Mouse (Mus musculus) adrenal gland, postnatal 10 days (tissue): ENCODE data around the gene Dpf3. TPM values are rescaled to one million over a fixed set of nuclear protein-coding genes. Genes with fewer than 3 reads are reported as not detected.

ENCODE experiments used
- DNase-seq: peaks from one replicate; pipeline ENCODE4 v3.0.0; 2021; ENCODE audit warnings: mixed read lengths
- total RNA-seq, 2 experiments: library from RNA; stranded (reverse); gene quantifications; 2 replicates each; pipeline ENCODE4 v1.2.3; 2021

The Dpf3 gene
- total RNA-seq, 2 experiments from 2014 or later, result 9.2 to 12.7 TPM

DNA sequence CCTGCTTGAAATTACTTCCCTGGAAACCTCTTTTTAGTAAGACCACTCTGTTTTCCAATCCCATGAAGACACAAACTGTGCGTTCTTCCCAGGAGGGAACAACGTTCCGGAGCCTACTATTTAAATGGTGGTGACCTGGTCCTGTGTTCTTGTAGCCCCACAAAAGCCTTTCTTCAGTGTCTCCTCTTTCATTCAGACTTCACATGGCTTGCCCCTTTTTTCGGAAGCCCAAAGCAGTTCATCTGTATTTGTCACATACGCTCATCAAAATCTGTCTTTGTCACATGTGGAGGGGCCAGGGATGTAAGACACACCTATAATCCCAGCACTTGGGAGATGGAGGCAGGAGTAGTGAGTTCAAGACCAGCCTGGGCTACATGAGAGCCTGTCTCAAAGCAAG lies 73.8 kb downstream of the Dpf3 start:
- no peak for DNase-seq

DNA sequence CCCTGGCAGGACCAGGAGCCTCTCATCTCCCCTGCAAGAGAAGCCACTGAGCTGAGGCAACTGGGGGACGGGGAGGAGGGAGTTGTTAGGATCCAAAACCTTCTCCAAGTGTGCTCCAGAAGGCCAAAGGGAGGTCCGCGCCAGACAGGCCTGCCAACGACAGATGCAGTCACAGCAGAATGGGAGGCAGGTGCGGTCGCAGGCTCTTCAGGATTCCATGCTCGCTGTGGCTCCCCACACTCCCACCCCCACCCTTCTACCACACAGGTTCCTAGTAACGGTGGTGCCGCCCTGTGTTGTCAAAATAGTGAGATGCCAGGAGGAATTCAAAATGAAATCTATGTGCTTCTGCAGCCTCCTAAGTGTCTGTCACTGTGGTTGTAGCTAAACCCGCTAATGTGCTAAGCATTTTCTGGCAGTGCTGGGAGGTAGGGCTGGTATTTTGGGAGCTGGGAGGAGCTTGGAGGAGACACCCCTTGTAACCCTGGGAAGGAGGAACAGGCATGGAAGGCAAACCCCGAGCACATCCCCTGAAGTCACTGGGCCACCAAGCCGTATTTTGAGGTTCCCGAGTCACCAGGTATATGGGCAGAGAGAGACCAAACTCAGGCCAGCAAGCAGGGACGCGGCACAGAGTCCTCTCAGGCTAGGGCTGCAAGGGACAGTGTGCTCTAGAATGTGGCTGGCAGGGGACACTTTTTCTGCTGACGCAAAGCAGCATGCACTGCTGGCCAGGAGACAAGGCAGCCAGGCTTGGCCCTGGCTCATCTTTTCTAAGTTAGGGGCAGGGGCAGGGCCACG lies 75.6 kb downstream of the Dpf3 start:
- peak; percentile 62 for DNase-seq

DNA sequence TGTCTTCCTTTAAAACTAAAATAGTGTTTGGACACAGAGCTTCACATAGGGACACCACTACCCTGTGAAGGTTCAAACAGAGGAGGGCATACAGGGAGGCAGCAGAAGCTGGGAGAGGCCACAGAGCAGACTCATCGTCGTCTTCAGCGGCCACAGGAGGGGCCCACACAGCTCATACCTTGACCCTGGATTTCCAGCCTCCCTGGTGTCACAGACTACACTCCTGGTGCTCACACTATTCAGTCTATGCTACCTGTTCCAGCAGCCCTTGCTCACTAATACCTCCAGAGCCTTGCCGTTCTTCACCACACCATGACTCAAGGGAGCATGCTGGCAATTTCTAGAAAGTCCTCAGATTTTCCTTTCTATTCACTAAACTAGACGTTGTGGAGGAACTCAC lies 76.5 kb downstream of the Dpf3 start:
- no peak for DNase-seq

DNA sequence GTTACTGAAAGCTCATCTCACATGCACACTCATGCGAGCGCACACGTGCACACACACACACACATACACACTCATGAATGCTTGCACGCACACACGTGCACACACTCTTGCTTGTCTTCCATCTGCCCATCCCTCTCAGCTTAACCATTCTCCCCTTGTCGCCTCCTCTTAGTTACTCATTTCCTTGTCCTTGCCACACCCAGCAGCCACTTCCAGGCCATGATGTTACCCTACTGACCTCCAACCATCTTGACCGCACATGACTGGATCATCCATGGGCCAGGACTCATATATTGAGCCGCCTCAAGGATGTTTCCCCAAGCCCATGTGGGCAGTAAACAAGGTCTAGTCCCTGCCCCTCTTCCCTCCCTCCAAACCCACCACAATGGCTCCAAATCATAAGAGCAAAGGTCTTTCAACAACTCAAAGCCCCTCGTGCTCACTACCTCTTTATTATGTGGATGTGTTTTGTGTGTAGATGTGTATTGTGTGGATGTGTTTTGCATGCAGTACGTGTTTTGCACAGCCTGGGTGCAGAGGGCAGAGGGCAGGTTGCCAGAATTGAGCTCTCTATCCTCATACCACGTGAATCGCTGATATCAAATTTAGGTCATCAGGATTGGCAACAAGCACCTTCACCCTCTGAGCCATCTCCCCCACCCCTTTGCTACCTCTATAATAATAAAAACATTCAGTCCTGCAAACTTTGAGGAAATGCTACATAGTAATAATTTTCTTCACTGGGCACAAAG lies 82.0 kb downstream of the Dpf3 start:
- DNase-seq, result no peak

DNA sequence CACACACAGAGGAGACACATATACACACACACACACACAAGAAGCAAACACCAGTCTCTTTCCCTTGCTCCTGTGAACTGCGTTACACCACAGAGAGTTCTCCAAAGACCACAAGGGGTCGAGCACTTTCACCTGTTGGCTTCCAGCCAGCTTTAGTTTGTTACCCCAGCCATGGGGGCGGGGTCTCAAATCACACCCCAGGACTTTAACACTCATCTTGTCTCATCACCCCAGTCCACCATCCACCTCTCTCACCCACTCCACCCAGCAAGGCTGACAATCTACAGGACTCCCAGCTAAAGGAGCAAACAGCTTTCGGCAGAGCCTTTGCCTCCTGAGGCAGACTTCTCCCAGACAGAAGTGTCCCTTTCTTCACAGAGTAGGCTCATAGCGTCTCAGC lies 85.2 kb downstream of the Dpf3 start:
- no peak for DNase-seq

DNA sequence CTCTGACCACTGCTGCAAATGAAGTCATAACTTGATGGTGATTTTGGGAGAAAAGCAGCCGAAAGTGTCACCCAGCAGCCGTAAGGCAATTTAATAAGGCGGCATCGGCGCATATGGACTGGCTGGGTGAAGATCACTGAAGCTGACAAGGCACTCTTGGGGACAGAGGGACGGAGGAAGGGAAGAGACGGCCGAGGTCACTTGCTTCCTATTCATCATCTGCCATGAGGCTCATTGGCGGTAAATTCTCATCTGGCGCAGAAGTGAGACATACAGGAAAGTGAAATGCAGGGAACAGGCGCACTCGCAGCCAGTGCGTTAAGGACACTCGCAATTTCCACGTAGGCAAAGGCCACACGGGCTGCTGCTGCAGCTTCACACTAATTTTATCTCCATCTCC lies 95.5 kb downstream of the Dpf3 start:
- peak; percentile 25 for DNase-seq

DNA sequence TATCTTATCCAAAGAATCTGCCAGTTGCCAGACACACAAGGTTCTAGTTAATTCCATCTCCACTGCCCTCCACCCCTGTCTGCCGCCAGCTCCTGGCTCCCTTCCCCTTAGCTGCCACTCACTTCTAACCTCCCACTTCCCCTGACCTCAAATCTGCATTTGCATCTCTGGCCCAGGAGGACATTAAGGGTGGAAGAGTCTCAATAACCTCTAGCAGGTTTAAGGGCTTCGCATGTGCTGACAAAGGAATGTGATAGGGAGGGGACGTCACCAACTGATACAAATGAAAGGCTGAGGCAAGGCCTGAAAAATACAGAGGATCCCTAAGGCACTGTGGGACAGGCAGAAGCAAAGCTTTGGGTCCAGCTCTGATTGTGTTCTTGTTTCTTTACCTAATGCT lies 100.0 kb downstream of the Dpf3 start:
- no peak for DNase-seq

DNA sequence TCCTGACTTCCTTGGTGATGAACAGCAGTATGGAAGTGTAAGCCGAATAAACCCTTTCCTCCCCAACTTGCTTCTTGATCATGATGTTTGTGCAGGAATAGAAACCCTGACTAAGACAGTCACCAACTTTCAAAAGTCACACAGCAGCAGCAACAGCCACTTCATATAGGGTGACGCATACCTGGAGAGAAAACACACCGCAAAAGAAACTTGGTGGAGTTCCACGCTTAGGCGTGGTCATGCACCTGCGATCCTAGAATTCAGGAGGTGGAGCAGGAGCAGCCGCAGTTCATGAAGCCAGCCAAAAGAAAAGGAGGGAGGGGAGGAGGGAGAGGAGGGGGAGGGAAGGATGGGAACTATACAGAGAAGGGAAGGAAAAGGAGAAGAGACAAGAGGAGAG lies 106.4 kb downstream of the Dpf3 start:
- DNase-seq, result no peak

DNA sequence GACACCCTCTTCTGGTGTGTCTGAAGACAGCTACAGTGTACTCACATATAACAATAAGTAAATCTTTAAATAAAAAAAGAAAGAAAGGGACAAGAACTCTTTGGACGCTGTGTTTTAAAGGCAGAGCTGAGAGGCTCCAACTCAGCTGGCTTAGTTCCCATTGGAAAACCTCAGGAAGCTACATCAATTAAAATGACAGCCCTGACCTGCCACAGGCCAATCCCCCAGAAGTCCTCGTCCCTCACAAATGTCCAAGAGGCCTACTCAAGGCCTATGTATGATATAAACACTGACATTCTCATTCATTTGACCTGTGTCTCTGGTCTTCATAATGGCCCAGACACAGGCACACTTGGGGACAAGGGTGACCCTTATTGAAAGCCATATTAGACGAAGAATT lies 107.5 kb downstream of the Dpf3 start:
- DNase-seq, result peak; percentile 39

DNA sequence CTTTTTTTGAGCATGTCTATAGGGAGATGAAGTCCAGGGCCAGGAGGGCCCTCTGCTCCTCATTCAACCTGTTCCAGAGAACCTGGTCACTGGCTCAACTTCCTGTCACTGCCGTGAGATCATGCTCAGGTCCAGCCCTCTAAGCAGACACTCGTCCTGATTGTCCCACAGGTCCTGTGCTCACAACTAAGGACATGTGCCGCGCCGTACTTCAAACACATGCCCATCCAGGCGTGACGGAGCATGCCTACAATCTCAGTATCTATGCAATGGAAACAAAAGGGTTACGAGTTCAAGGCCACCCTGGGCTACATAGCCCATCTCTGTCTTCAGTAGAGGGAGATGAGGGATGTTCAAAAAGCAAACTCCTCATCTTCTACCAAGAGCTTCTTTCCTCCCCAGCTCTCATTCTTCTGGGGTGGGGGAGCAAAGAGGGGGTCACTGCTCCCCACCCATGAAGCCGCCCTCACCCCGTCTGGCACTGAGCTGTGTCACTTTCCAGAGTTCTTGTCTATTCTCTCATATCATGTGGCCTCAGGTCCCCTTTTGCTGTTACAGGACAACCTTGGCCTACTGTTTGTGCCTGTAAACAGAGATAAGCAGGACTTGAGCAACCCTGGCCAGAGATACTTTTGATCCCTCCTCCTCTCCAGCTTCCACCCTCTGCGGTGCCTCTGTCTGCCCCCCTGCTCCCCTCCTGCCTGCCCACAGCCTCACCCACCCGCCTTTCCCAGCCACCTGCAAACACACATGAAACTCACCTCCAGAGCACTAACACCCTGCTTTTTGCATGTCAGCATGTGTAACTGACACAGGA lies 112.3 kb downstream of the Dpf3 start:
- peak; percentile 56 for DNase-seq

DNA sequence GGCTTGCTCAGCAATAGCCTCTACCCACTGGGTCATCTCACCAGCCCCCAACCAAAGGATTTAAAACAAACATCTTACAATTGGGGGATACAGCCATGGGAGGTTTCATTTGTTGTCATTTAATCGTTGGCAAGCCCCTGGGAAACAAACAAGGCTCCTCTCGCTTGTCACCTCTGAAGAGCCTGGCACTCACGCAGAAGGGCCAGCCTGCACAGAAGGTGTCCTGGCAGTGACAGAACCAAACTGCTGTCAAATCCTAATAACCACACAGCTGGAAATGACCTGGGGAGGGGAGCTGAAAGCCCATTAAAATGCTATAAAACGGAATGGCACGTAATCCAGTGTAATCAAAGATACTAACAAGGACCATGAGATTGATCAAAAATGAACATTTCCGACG lies 114.4 kb downstream of the Dpf3 start:
- DNase-seq, result no peak

DNA sequence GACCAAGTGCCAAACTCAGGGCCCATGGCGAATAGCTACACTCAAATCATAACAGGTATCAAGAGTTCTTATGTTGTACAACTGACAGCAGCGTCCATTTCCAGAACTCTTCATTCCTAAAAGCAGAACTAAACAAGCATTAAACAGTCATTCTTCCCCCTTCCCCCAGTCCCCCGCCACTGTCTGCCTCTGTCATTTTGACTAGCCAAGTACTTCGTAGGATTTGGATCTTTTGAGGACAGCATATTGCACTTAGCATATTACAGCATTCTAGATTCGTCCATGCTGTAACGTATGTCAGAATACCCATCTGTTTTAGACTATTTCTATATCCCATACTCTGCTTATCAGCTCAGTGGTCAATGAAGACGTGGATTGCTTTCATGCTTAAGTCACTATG lies 115.2 kb downstream of the Dpf3 start:
- no peak for DNase-seq

DNA sequence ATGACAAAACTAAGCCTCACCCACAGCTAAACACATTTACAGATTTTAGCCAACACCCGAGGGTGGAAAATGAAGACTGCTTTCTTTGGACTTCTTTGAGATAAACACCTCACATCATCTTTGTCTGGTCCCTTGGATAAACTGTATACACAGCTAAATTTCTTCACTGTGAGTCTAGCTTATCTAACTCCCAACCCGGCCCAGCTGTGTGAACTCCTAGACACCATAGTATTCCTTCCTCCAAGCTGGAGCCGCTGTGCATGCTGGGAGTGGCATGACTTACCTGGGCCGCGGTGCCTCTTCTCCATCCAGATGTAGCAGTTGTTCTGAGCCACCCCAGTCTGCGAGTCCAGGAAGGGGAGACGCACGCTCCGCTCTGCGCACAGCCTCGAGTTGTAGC lies 117.3 kb downstream of the Dpf3 start:
- no peak for DNase-seq

DNA sequence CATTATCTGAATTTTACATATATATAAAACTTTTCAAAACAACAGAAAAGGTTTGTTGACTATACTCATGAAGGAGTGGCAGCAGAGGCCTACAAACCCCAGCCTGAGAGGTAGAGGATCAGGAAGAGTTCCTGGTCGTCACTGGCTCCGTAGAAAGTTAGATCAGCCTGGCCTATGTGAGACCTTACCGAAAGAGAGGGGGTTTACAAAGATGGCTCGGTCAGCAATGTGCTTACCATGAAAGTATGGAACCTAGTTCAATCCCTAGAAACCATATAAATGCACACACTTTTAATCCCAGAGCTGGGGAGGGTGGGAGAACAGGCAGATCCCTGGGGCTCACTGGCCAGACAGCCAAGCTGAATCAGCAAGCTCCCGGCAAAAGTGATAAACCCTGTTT lies 118.1 kb downstream of the Dpf3 start:
- DNase-seq, result no peak

DNA sequence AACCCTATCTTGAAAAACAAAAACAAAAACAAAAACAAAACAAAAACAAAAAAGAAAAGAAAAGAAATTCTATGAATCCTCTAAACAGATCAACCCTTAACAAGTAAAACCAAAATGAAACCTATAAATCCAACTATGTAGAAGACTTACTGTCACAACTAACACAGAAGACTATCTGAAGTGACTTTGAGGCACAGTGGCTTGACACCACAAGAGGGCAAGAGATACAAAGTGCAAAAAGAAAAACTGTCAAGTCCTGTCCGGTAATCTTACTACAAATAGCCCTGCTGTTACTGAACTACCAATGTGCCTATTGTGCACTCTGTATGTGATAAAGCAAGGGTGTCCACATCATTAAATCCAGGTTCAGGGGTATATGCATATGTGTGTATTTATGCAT lies 120.0 kb downstream of the Dpf3 start:
- DNase-seq, result no peak

DNA sequence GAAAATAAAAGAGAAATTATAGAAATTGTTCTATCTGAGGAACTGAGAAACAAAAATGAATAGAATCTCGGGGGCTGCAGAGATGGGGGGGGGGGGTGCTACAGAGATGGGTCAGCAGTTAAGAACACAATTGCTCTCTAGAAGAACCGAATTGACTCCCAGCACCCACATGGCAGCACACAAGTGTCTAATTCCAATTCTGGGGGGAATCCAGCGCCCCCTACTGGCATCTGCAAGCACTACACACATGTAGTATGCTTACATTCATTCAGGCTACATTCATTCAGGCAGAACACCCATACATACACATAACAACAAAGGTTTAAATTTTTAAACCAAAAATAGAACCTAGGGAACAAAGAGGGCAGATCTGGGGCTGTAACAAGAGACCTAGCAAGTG lies 122.7 kb downstream of the Dpf3 start:
- DNase-seq, result no peak

DNA sequence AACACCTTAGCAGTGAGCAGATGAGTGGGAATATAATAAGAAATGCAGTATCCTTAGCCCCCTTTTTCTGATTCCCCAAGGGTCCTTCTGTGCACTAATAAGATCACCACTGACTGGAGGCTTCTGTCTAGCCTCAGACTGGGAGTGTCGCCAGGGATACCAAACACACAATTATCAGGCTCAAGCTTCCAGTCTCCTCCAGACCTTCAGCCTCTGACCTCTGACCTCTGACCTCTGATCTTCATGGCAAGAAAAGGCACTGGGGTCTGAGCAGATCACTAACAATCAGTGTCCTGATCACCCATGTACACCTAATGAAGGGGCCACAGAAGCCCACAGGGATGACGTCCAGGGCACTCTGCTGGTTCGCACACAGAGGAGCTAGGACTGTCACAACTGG lies 125.7 kb downstream of the Dpf3 start:
- DNase-seq, result no peak

DNA sequence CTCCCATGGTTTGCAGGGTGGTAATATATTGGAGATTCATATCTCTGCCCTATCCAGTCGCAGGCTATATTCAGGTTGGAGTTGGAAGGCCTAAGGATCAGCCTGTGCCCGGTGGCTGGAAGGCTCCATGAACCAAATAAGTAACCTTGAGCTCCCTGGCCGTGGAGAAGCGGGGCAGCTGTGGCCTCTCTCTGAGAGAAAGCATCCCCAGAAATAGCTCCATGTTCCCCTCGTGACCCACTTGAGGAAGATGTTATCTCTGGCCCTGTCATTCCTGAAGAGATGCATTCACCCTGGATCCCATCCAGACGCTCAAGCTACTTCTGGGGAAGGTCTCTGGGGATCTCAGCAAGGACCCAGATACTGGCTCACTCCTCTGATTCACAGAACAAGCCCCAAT lies 134.9 kb downstream of the Dpf3 start:
- DNase-seq, result no peak

DNA sequence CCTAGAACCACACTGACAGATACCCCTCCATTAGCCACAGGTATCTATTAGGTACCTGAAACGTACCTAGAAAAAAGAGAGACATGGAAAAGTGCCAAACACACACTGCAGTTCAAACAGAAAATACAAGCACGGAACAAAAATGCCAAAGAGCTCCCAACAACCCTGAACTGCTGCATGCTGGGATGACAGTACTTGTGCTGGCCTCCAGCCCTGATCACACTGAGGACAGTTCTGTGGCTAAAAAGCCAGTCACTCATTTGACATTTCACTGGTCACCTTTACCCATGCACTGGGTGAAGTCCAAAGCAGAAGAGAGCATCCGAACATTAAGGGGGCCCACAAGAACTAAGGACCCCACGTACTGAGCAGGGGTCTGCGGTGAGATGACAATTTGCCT lies 137.8 kb downstream of the Dpf3 start:
- DNase-seq, result no peak

DNA sequence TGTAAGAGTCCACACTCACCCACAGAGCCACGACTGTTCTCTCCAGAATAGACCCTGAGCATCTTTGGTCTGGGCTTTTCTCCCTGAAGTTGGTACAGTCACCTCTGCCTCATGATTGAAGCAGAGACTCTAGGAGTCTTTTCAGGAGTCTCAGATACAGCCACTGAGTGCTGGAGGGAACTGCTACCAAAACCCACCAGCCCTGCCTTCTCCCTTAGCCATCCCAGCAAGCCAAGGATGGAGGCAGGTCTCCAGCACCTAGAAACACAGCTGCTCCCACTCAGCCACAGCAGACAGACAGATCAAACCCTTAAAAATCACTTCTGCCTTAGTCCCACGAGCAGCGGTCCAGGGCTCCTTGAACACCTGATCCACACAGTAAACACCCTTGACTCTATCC lies 139.3 kb downstream of the Dpf3 start:
- DNase-seq, result no peak

DNA sequence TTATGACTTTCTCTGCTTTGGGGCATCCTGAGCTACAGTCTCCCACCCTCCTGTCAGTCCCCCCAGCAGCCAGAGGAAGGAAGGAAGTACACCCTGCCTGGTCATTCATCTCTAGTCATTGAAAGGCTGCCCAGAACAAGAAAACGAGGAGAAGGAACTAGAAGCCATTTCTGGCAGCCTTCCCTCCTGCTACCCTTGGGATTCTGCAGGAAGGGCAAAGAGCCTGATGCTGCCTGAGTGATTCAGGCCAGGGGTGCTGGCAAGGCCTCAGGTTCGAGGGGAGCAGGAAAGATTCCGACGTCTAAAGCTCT lies 144.7 kb downstream of the Dpf3 start:
- DNase-seq, result peak; percentile 76

DNA sequence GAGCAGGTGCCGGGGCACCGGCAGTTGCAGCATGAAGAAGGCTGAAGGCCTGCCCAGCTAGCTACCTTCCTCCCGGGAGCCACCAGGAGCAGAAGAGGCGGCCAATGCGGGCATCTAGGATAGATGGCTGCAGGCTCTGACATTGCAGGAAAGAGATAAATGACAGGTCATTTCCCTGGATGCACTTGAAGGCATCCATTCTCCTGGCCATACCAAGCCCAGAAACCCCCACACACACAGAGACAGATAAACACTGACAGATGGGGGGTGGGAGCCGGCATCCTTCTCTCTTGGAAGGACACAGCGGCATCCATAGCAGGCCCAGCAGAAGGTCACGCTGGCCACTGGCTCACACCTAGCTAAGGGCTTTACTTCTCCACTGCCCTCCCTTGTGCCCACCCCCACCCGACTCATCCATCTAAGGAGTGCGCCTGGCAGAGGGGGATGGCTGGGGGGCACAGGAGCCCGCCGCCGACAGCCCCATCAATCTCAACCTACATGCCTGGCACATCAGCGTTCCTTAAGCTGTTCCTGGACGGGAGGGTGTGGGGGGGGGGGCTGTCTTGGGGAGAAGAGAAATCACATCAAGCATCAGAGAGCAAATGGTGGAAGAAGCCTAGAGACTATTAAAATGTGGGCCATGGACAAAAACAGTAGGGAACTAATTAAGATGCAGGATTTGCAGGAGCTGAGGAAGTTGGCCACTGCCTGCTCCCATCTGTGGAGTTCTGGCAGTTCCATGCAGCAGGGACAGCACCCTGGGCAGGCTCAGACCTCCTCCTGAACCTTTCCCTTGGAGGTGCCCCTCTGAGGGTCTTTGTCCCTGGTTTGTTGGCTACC lies 145.3 kb downstream of the Dpf3 start:
- DNase-seq, result no peak
